Mouse (Mus musculus): Measurements from ENCODE around the gene Vcam1. TPM values are rescaled to one million over a fixed set of nuclear protein-coding genes. Genes with fewer than 3 reads are reported as not detected.

Vcam1 gene
- total and polyA plus RNA-seq, 2 experiments from 2014 or later: 49.3 to 62.4 TPM

DNA sequence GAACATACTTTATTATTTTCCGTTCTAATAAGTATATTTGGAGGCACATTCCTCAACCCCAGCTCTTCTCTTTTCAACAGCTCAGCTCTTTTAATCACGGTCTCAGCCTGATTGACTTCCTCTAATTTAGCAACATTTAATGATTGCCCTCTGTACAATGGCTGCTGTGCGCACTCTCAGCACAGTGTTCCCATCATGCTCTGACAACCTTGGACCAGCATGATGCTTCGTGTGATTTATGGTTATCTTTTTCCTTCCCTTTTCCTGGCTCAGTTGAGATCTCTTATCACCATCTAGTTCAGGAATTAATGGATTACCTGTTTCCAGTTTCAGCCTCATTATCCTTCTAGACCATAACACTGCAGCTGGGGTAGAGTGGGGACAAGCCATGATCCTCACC is 34.2 kb downstream of the Vcam1 start:
- Histone ChIP-seq H3K36me3 (replicated peaks; ENCODE audit: control insufficient read depth, insufficient read depth, low read length) (no peaks in the 10 kb centered on the region), H3K27ac (ENCODE audit: low read depth) (no peak overlapping the region), H3K9me3 (replicated peaks; ENCODE audit: control insufficient read depth, low read length) (peaks cover 9% of the 10 kb centered on the region; the same call in 1 of the 2 replicates), H3K4me2 (ENCODE audit: low read depth, low read length) (no peak overlapping the region), H3K27me3 (ENCODE audit: control insufficient read depth, insufficient read depth, low read length) (no peaks in the 10 kb centered on the region), H3K4me1 (ENCODE audit: control insufficient read depth, insufficient read depth) (peaks cover 7% of the 10 kb centered on the region), H3K9ac (replicated peaks; ENCODE audit: low read depth, low read length) (no peak overlapping the region), H3K4me3 (ENCODE audit: low read depth, low read length) (no peak overlapping the region)
- WGBS: 74% methylated on average over 4 of the region's 4 CpGs
- DNase-seq (ENCODE audit: low spot score): no peak
- no peak for ATAC-seq (ENCODE audit: insufficient read depth, low read depth)
- no peak for TF ChIP-seq CTCF (IDR thresholded peaks at IDR 0.05; ENCODE audit: low read depth)
- no peak for TF ChIP-seq EP300 (IDR thresholded peaks at IDR 0.05; ENCODE audit: low read depth)

DNA sequence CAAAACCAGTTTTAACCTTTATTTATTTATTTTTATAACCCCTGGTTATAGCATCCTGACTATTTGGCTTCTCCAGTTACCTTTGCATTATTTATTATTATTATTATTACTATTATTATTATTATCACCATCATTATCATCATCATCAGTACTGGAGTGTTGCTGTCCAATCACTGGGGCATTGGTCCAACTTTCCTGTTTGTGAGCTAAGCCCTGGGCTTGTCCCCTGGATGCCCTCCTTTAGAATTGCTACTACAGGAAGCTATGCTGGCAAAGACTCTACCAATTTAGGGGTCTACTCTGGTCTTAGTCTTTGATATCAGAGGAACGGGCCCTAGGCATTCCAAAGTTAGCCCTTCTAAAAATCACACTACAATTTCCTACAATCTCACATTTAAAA is 34.6 kb downstream of the Vcam1 start:
- 54% methylated on average over 1 of the region's 1 CpGs for WGBS

GRCm38 (mm10) chr3:116094288-116094687 is 35.2 kb downstream of the Vcam1 start:
- ATAC-seq (ENCODE audit: insufficient read depth, low read depth): no peak
- Histone ChIP-seq H3K9me3 (replicated peaks; ENCODE audit: control insufficient read depth, low read length) (peaks cover 9% of the 10 kb centered on the region; the same call in 1 of the 2 replicates), H3K27me3 (ENCODE audit: control insufficient read depth, insufficient read depth, low read length) (no peaks in the 10 kb centered on the region), H3K36me3 (replicated peaks; ENCODE audit: control insufficient read depth, insufficient read depth, low read length) (no peaks in the 10 kb centered on the region), H3K4me2 (ENCODE audit: low read depth, low read length) (no peak overlapping the region), H3K27ac (ENCODE audit: low read depth) (no peak overlapping the region), H3K4me1 (ENCODE audit: control insufficient read depth, insufficient read depth) (peaks cover 7% of the 10 kb centered on the region), H3K4me3 (ENCODE audit: low read depth, low read length) (no peak overlapping the region), H3K9ac (replicated peaks; ENCODE audit: low read depth, low read length) (no peak overlapping the region)
- no peak for DNase-seq (ENCODE audit: low spot score)
- WGBS: 55% methylated on average over 2 of the region's 2 CpGs
- TF ChIP-seq EP300 (IDR thresholded peaks at IDR 0.05; ENCODE audit: low read depth): no peak
- TF ChIP-seq CTCF (IDR thresholded peaks at IDR 0.05; ENCODE audit: low read depth): no peak

More for the DNA sequence above, 34.6 kb downstream of the Vcam1 start:
- Histone ChIP-seq H3K9ac (replicated peaks; ENCODE audit: low read depth, low read length) (no peak overlapping the region), H3K27ac (ENCODE audit: low read depth) (no peak overlapping the region), H3K4me2 (ENCODE audit: low read depth, low read length) (no peak overlapping the region), H3K27me3 (ENCODE audit: control insufficient read depth, insufficient read depth, low read length) (no peaks in the 10 kb centered on the region), H3K4me1 (ENCODE audit: control insufficient read depth, insufficient read depth) (peaks cover 7% of the 10 kb centered on the region), H3K9me3 (replicated peaks; ENCODE audit: control insufficient read depth, low read length) (peaks cover 9% of the 10 kb centered on the region; the same call in 1 of the 2 replicates), H3K36me3 (replicated peaks; ENCODE audit: control insufficient read depth, insufficient read depth, low read length) (no peaks in the 10 kb centered on the region), H3K4me3 (ENCODE audit: low read depth, low read length) (no peak overlapping the region)
- TF ChIP-seq CTCF (IDR thresholded peaks at IDR 0.05; ENCODE audit: low read depth) (no peak), EP300 (IDR thresholded peaks at IDR 0.05; ENCODE audit: low read depth) (no peak)
- ATAC-seq (ENCODE audit: insufficient read depth, low read depth) (no peak), DNase-seq (ENCODE audit: low spot score) (no peak)

- no peak for ATAC-seq (ENCODE audit: insufficient read depth, low read depth)
- Histone ChIP-seq H3K9me3 (replicated peaks; ENCODE audit: control insufficient read depth, low read length) (peaks cover 18% of the 10 kb centered on the region), H3K36me3 (replicated peaks; ENCODE audit: control insufficient read depth, insufficient read depth, low read length) (no peaks in the 10 kb centered on the region), H3K27ac (ENCODE audit: low read depth) (no peak overlapping the region), H3K9ac (replicated peaks; ENCODE audit: low read depth, low read length) (no peak overlapping the region), H3K27me3 (ENCODE audit: control insufficient read depth, insufficient read depth, low read length) (no peaks in the 10 kb centered on the region), H3K4me3 (ENCODE audit: low read depth, low read length) (no peak overlapping the region), H3K4me1 (ENCODE audit: control insufficient read depth, insufficient read depth) (peaks cover 7% of the 10 kb centered on the region), H3K4me2 (ENCODE audit: low read depth, low read length) (no peak overlapping the region)
- TF ChIP-seq EP300 (IDR thresholded peaks at IDR 0.05; ENCODE audit: low read depth) (no peak), CTCF (IDR thresholded peaks at IDR 0.05; ENCODE audit: low read depth) (no peak)
- DNase-seq (ENCODE audit: low spot score): no peak
- 58% methylated on average over 3 of the region's 3 CpGs for WGBS
Observed at GRCm38 (mm10) chr3:116092547-116092946, 36.9 kb downstream of the Vcam1 start.

DNA sequence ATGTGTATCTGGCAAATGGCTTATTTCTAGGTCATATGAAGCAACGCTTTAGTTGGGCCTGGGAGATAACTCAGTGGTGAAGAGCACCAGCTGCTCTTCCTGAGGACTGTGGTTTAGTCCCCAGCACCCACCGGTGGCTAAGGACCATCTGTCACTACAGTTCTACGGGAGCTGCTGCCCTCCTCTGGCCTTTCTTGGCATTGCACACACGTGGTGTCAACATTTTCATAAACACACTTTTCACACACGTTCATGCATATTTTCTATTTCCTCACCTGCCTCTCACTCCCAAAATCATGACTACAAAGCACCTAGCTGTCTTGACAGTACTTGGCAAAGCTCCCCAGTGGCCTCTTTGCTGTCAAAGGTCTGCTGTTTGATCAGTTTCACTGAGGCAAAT is 37.8 kb downstream of the Vcam1 start:
- no peaks in the 10 kb centered on the region for H3K27me3 ChIP-seq (ENCODE audit: control insufficient read depth, insufficient read depth, low read length)
- H3K9me3 ChIP-seq (replicated peaks; ENCODE audit: control insufficient read depth, low read length): peaks cover 21% of the 10 kb centered on the region
- no peak overlapping the region for H3K4me2 ChIP-seq (ENCODE audit: low read depth, low read length)
- no peaks in the 10 kb centered on the region for H3K36me3 ChIP-seq (replicated peaks; ENCODE audit: control insufficient read depth, insufficient read depth, low read length)
- H3K4me3 ChIP-seq (ENCODE audit: low read depth, low read length): no peak overlapping the region
- 92% methylated on average over 5 of the region's 5 CpGs for WGBS
- no peak overlapping the region for H3K27ac ChIP-seq (ENCODE audit: low read depth)
- TF ChIP-seq CTCF (IDR thresholded peaks at IDR 0.05; ENCODE audit: low read depth) (no peak), EP300 (IDR thresholded peaks at IDR 0.05; ENCODE audit: low read depth) (no peak)
- no peak overlapping the region for H3K9ac ChIP-seq (replicated peaks; ENCODE audit: low read depth, low read length)
- ATAC-seq (ENCODE audit: insufficient read depth, low read depth): no peak
- DNase-seq (ENCODE audit: low spot score): no peak
- peaks cover 7% of the 10 kb centered on the region for H3K4me1 ChIP-seq (ENCODE audit: control insufficient read depth, insufficient read depth)

- peaks cover 13% of the 10 kb centered on the region for H3K9me3 ChIP-seq (replicated peaks; ENCODE audit: control insufficient read depth, low read length)
- TF ChIP-seq EP300 (IDR thresholded peaks at IDR 0.05; ENCODE audit: low read depth) (no peak), CTCF (IDR thresholded peaks at IDR 0.05; ENCODE audit: low read depth) (no peak)
- H3K4me1 ChIP-seq (ENCODE audit: control insufficient read depth, insufficient read depth): peaks cover under 1% of the 10 kb centered on the region; the same call in 1 of the 2 replicates
- WGBS: 77% methylated on average over 4 of the region's 4 CpGs
- no peak overlapping the region for H3K4me3 ChIP-seq (ENCODE audit: low read depth, low read length)
- no peak for ATAC-seq (ENCODE audit: insufficient read depth, low read depth)
- H3K27ac ChIP-seq (ENCODE audit: low read depth): no peak overlapping the region
- no peak for DNase-seq (ENCODE audit: low spot score)
- no peak overlapping the region for H3K9ac ChIP-seq (replicated peaks; ENCODE audit: low read depth, low read length)
- H3K27me3 ChIP-seq (ENCODE audit: control insufficient read depth, insufficient read depth, low read length): no peaks in the 10 kb centered on the region
- H3K4me2 ChIP-seq (ENCODE audit: low read depth, low read length): no peak overlapping the region
- H3K36me3 ChIP-seq (replicated peaks; ENCODE audit: control insufficient read depth, insufficient read depth, low read length): no peaks in the 10 kb centered on the region
Observed at GRCm38 (mm10) chr3:116085962-116086361, 43.5 kb downstream of the Vcam1 start.

Data from heart, postnatal 0 days (tissue).